Mouse (Mus musculus) 3134 (cell line): Measurements from ENCODE around the gene 4930524J08Rik.

Experiments
- DNase-seq: peaks from one replicate; pipeline ENCODE4 v3.0.0-alpha.2; 2011; ENCODE audit warnings: low spot score; ENCODE audit not compliant: insufficient read length; ENCODE audit errors: extremely low read depth

Gene 4930524J08Rik

GRCm38 (mm10) chr5:100003895-100004294 lies 25.0 kb downstream of the 4930524J08Rik start:
- no peak for DNase-seq

GRCm38 (mm10) chr5:100005431-100005830 lies 26.6 kb downstream of the 4930524J08Rik start:
- no peak for DNase-seq

- no peak for DNase-seq
Measured at GRCm38 (mm10) chr5:100005896-100006295, 27.0 kb downstream of the 4930524J08Rik start.

GRCm38 (mm10) chr5:100006324-100007039 lies 27.6 kb downstream of the 4930524J08Rik start:
- no peak for DNase-seq

GRCm38 (mm10) chr5:100007040-100007375 lies 28.1 kb downstream of the 4930524J08Rik start:
- no peak for DNase-seq

GRCm38 (mm10) chr5:100008485-100008884 lies 29.6 kb downstream of the 4930524J08Rik start:
- no peak for DNase-seq

GRCm38 (mm10) chr5:100012599-100012998 lies 33.7 kb downstream of the 4930524J08Rik start:
- no peak for DNase-seq

- DNase-seq, result no peak
Measured at GRCm38 (mm10) chr5:100020089-100020488, 41.2 kb downstream of the 4930524J08Rik start.

GRCm38 (mm10) chr5:100024403-100024802 lies 45.5 kb downstream of the 4930524J08Rik start:
- no peak for DNase-seq

GRCm38 (mm10) chr5:100024868-100025267 lies 46.0 kb downstream of the 4930524J08Rik start:
- DNase-seq, result no peak
